Mouse (Mus musculus) liver, postnatal 0 days (tissue): ENCODE measurements around the gene Sh3bp1.

Source experiments
- CTCF ChIP-seq: sonication (generic); IDR thresholded peaks from 2 replicates; pipeline ENCODE4 v1.5.1; 2016; ENCODE audit warnings: antibody characterized with exemption, low read depth
- EP300 ChIP-seq: IDR thresholded peaks from 2 replicates; pipeline ENCODE4 v1.6.1; 2016; ENCODE audit warnings: antibody characterized with exemption, low read depth, mild to moderate bottlenecking

DNA sequence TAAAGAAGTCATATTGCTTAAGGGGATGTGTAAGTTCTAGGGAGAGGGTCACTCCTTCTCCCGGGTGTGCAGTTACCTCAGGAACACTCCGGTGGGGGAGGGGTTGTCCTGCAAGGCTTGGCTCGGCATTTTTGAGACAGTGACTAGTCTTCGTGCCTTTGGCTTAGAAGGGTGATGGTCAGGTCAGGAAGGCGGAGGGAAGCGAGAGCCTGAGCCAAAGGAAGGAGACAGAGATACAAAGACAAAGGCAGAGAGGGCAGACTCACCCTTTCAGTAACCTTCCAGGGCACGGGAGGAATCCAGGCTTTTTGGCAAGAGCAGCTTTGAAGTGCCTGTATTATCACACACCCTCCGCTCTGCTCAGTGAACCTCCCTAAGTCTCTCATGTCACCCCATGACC is 25.6 kb downstream of the Sh3bp1 start:
- TF ChIP-seq CTCF = no peak
- TF ChIP-seq EP300 = no peak
